Mouse (Mus musculus) thymus, adult 2 months (tissue): ENCODE results near the gene Med12l. TPM values are rescaled to one million over a fixed set of nuclear protein-coding genes. Genes with fewer than 3 reads are reported as not detected.
A peak's percentile ranks its signal among the peaks of the same experiment; 100 is the strongest.

ENCODE experiments used
- DNase-seq: peaks from one replicate; pipeline ENCODE4 v3.0.0; 2021
- H3K27ac ChIP-seq: fragments of 200-500 bp; 2 replicates; pipeline ENCODE4 v1.5.1; 2012; ENCODE audit warnings: low read length, control low read depth; ENCODE audit not compliant: control insufficient read depth, insufficient read depth
- H3K27me3 ChIP-seq: fragments of 200-500 bp; 2 replicates; pipeline ENCODE4 v1.6.1; 2012; ENCODE audit warnings: mild to moderate bottlenecking, low read length, moderate library complexity, mixed read lengths; ENCODE audit not compliant: control insufficient read depth, insufficient read depth
- H3K36me3 ChIP-seq: fragments of 200-500 bp; 2 replicates; pipeline ENCODE4 v1.6.1; 2012; ENCODE audit warnings: mild to moderate bottlenecking, low read length, moderate library complexity; ENCODE audit not compliant: control insufficient read depth, insufficient read depth
- H3K4me1 ChIP-seq: fragments of 200-500 bp; replicated peaks from 2 replicates; pipeline ENCODE4 v1.6.1; 2012; ENCODE audit warnings: low read length; ENCODE audit not compliant: control insufficient read depth, insufficient read depth
- H3K4me3 ChIP-seq: fragments of 200-500 bp; 2 replicates; pipeline ENCODE4 v1.5.1; 2012; ENCODE audit warnings: mild to moderate bottlenecking, low read length, control low read depth, moderate library complexity; ENCODE audit not compliant: control insufficient read depth, insufficient read depth
- CTCF ChIP-seq: fragments of 200-500 bp; IDR thresholded peaks from 2 replicates; pipeline ENCODE4 v1.5.1; 2012; ENCODE audit warnings: mild to moderate bottlenecking, control low read depth, low read length, moderate library complexity, borderline replicate concordance; ENCODE audit not compliant: control insufficient read depth, poor library complexity, insufficient read depth; ENCODE audit errors: extremely low read depth
- POLR2A ChIP-seq: fragments of 200-500 bp; IDR thresholded peaks from 2 replicates; pipeline ENCODE4 v1.6.1; 2012; ENCODE audit warnings: mild to moderate bottlenecking, low read length, control low read depth, moderate library complexity; ENCODE audit not compliant: control insufficient read depth, poor library complexity, insufficient read depth; ENCODE audit errors: extremely low read depth
- WGBS: fragments of 180-500 bp; shearing (Covaris S2); methylation state at CpG from one replicate; pipeline ENCODE4 v1.1.7; 2018; 5-methylcytosine and 5-hydroxymethylcytosine counted together
- polyA plus RNA-seq: library from polyadenylated mRNA; depleted of rRNA; stranded (reverse); fragments of >200 nt; gene quantifications from 2 replicates; pipeline ENCODE4 v1.2.3, GENCODE M21; 2012

Med12l gene
- polyA plus RNA-seq, 1 experiment: 3.3 TPM

GRCm38 (mm10) chr3:59228730-59229551 is 223.3 kb downstream of the Med12l start:
- no peak for TF ChIP-seq CTCF
- no peak for TF ChIP-seq POLR2A
- peaks cover 16% of the 10 kb centered on the region for H3K4me1 ChIP-seq
- peak; percentile 38 for DNase-seq
- no peaks in the 10 kb centered on the region for H3K36me3 ChIP-seq
- 3% methylated on average over 10 of the region's 10 CpGs for WGBS
- H3K27ac ChIP-seq: peak overlapping the region; percentile 98
- H3K4me3 ChIP-seq: peak overlapping the region; percentile 24
- no peaks in the 10 kb centered on the region for H3K27me3 ChIP-seq

GRCm38 (mm10) chr3:59230912-59231311 is 225.3 kb downstream of the Med12l start:
- TF ChIP-seq POLR2A (no peak), CTCF (no peak)
- Histone ChIP-seq H3K27me3 (no peaks in the 10 kb centered on the region), H3K4me1 (peaks cover 16% of the 10 kb centered on the region), H3K4me3 (no peak overlapping the region), H3K27ac (no peak overlapping the region), H3K36me3 (no peaks in the 10 kb centered on the region)
- WGBS: 33% methylated on average over 3 of the region's 3 CpGs
- no peak for DNase-seq

- peak overlapping the region; percentile 52 for H3K27ac ChIP-seq
- H3K4me3 ChIP-seq: no peak overlapping the region
- no peak for TF ChIP-seq POLR2A
- TF ChIP-seq CTCF: no peak
- H3K4me1 ChIP-seq: peaks cover 2% of the 10 kb centered on the region
- no peaks in the 10 kb centered on the region for H3K27me3 ChIP-seq
- H3K36me3 ChIP-seq: no peaks in the 10 kb centered on the region
- 3% methylated on average over 5 of the region's 5 CpGs for WGBS
- DNase-seq: peak; percentile 59
Measured at GRCm38 (mm10) chr3:59234878-59235277, 229.3 kb downstream of the Med12l start.

GRCm38 (mm10) chr3:59243384-59243783 is 237.8 kb downstream of the Med12l start:
- no peak for TF ChIP-seq CTCF
- no peak for TF ChIP-seq POLR2A
- Histone ChIP-seq H3K4me1 (no peaks in the 10 kb centered on the region), H3K36me3 (no peaks in the 10 kb centered on the region), H3K27ac (no peak overlapping the region), H3K27me3 (no peaks in the 10 kb centered on the region), H3K4me3 (no peak overlapping the region)
- DNase-seq: no peak
- 92% methylated on average over 6 of the region's 6 CpGs for WGBS

GRCm38 (mm10) chr3:59248031-59248430 is 242.4 kb downstream of the Med12l start:
- no peaks in the 10 kb centered on the region for H3K4me1 ChIP-seq
- no peak overlapping the region for H3K4me3 ChIP-seq
- H3K36me3 ChIP-seq: no peaks in the 10 kb centered on the region
- H3K27me3 ChIP-seq: no peaks in the 10 kb centered on the region
- no peak overlapping the region for H3K27ac ChIP-seq
- 97% methylated on average over 6 of the region's 6 CpGs for WGBS
- DNase-seq: no peak
- TF ChIP-seq CTCF: no peak
- no peak for TF ChIP-seq POLR2A

GRCm38 (mm10) chr3:59250454-59250853 is 244.8 kb downstream of the Med12l start:
- Histone ChIP-seq H3K27ac (no peak overlapping the region), H3K4me3 (no peak overlapping the region), H3K27me3 (no peaks in the 10 kb centered on the region), H3K4me1 (no peaks in the 10 kb centered on the region), H3K36me3 (no peaks in the 10 kb centered on the region)
- TF ChIP-seq CTCF: no peak
- no peak for TF ChIP-seq POLR2A
- 98% methylated on average over 1 of the region's 1 CpGs for WGBS
- DNase-seq: no peak
